Comparison of ENCODE assay signal across 14 mouse cellular contexts in genomic region chr6:85366387-85366786, GRCm38 (mm10). TPM values are rescaled to one million over a fixed set of nuclear protein-coding genes. Genes with fewer than 3 reads are reported as not detected.
DNase-seq lines count a peak whose midpoint lies in the region; ATAC-seq and TF ChIP-seq lines count a peak whose summit lies in the region.
"Had no signal": no experiment of that assay in that cellular context is flagged by ENCODE, and none has a peak within 500 bp of the region (broad histone marks: within the 10 kb centered on the region; RNA-seq: fewer than 3 reads in every experiment).

No protein-coding gene starts in this region.

- no peak for ATAC-seq in kidney, embryonic 14.5 days (ENCODE audit: low FRiP score, low TSS enrichment)
- ATAC-seq in intestine, postnatal 0 days: peak; percentile 95
- ATAC-seq: midbrain, embryonic 16.5 days had no signal

- no peaks in the 10 kb centered on the region for H3K9me3 ChIP-seq in kidney, embryonic 14.5 days (ENCODE audit: control insufficient read depth, low read length)
- H3K9me3 ChIP-seq in intestine, postnatal 0 days (ENCODE audit: control insufficient read depth): no peaks in the 10 kb centered on the region
- H3K9me3 ChIP-seq: liver, embryonic 15.5 days; neural tube, embryonic 15.5 days had no signal

- H3K4me2 ChIP-seq in kidney, embryonic 14.5 days (replicated peaks; ENCODE audit: low read depth, low read length): no peak overlapping the region
- peak overlapping the region; percentile 9 for H3K4me2 ChIP-seq in intestine, postnatal 0 days (replicated peaks; ENCODE audit: low read depth)
- H3K4me2 ChIP-seq: liver, embryonic 15.5 days; neural tube, embryonic 15.5 days had no signal

- no peaks in the 10 kb centered on the region for H3K36me3 ChIP-seq in kidney, embryonic 14.5 days (ENCODE audit: control insufficient read depth, insufficient read depth, low read length)
- 0 out of 2 replicates have a peak, but pooled peaks cover 3% of the 10 kb centered on the region for H3K36me3 ChIP-seq in intestine, postnatal 0 days (ENCODE audit: control insufficient read depth, insufficient read depth)
- H3K36me3 ChIP-seq: liver, embryonic 15.5 days had no signal

- H3K4me3 ChIP-seq in kidney, embryonic 14.5 days (ENCODE audit: low read length): no peak overlapping the region
- H3K4me3 ChIP-seq in intestine, postnatal 0 days (ENCODE audit: low read depth, low read length): no peak overlapping the region
- H3K4me3 ChIP-seq: liver, embryonic 15.5 days; neural tube, embryonic 15.5 days had no signal

- no peak overlapping the region for H3K9ac ChIP-seq in kidney, embryonic 14.5 days (ENCODE audit: low read depth, low read length)
- H3K9ac ChIP-seq in intestine, postnatal 0 days (ENCODE audit: low read depth, low read length): no peak overlapping the region
- H3K9ac ChIP-seq: liver, embryonic 15.5 days; neural tube, embryonic 15.5 days had no signal

- no peak overlapping the region for H3K27ac ChIP-seq in kidney, embryonic 14.5 days (ENCODE audit: low read depth, low read length)
- peak overlapping the region; percentile 78 for H3K27ac ChIP-seq in intestine, postnatal 0 days (ENCODE audit: low read depth, low read length)
- H3K27ac ChIP-seq: liver, embryonic 15.5 days; neural tube, embryonic 15.5 days had no signal

- WGBS in kidney, embryonic 14.5 days: 65% methylated on average over 1 of the region's 1 CpGs
- WGBS in intestine, postnatal 0 days: 40% methylated on average over 1 of the region's 1 CpGs

- DNase-seq in adrenal gland, postnatal 10 days: peak; percentile 59
- no peak for DNase-seq in adrenal gland, postnatal 4 days (ENCODE audit: low spot score in 2 of 2)
- peak; percentile 57 for DNase-seq in kidney, postnatal 10 days
- DNase-seq in adrenal gland, postnatal 36 days: peak; percentile 56 to 66
- no peak for DNase-seq in left cerebral cortex, adult 9 months (ENCODE audit: low spot score in 2 of 2)
- no peak for DNase-seq in Muller cell, postnatal 12 days (ENCODE audit: inconsistent ontology term)
- DNase-seq: gastrocnemius, postnatal 10 days had no signal

- peaks cover 8% of the 10 kb centered on the region; the same call in 1 of the 2 replicates for H3K4me1 ChIP-seq in kidney, embryonic 14.5 days (ENCODE audit: control insufficient read depth, insufficient read depth, low read length)
- peaks cover 25% of the 10 kb centered on the region for H3K4me1 ChIP-seq in intestine, postnatal 0 days (replicated peaks; ENCODE audit: control insufficient read depth, insufficient read depth, low read length)

- TF ChIP-seq CTCF in intestine, postnatal 0 days (IDR thresholded peaks at IDR 0.05; ENCODE audit: low read depth): no peak

- H3K27me3 ChIP-seq in kidney, embryonic 14.5 days (ENCODE audit: control insufficient read depth, insufficient read depth, low read length): no peaks in the 10 kb centered on the region
- H3K27me3 ChIP-seq in intestine, postnatal 0 days (replicated peaks; ENCODE audit: control insufficient read depth, insufficient read depth, low read length): no peaks in the 10 kb centered on the region
- H3K27me3 ChIP-seq: liver, embryonic 15.5 days; neural tube, embryonic 15.5 days had no signal

RNA-seq across cellular contexts. Expression of gene Rab11fip5, which starts 8.0 kb away (rescaled TPM):
- 10 to 100 TPM; 24.5 to 32.4 TPM for total RNA-seq in adrenal gland, postnatal 10 days (2021)
- 10 to 100 TPM; 39.4 to 41.1 TPM for total RNA-seq in adrenal gland, postnatal 4 days (2021)
- polyA plus RNA-seq in kidney, embryonic 14.5 days (2014; fragmentation: Nextera tagmentation; extraction: Ambion mirVana): 7.7 and 9.0 TPM in 2 replicates
- 10 to 100 TPM; 32.6 to 35.8 TPM for total RNA-seq in adrenal gland, postnatal 36 days (2021)
- 30.5 and 35.8 TPM in 2 replicates for polyA plus RNA-seq in intestine, postnatal 0 days (2015; fragmentation: Nextera tagmentation; extraction: Ambion mirVana)

RNA-seq across cellular contexts. Expression of gene Sfxn5, which starts 33.2 kb away (rescaled TPM):
- 10 to 100 TPM; 21.5 to 23.1 TPM for total RNA-seq in adrenal gland, postnatal 10 days (2021)
- total RNA-seq in adrenal gland, postnatal 4 days (2021): 10 to 100 TPM; 11.8 to 12.7 TPM
- 9.3 and 11.9 TPM in 2 replicates for polyA plus RNA-seq in kidney, embryonic 14.5 days (2014; fragmentation: Nextera tagmentation; extraction: Ambion mirVana)
- 10 to 100 TPM; 19.9 to 20.5 TPM for total RNA-seq in adrenal gland, postnatal 36 days (2021)
- polyA plus RNA-seq in intestine, postnatal 0 days (2015; fragmentation: Nextera tagmentation; extraction: Ambion mirVana): 3.2 and 3.4 TPM in 2 replicates

RNA-seq across cellular contexts. Expression of gene Noto, which starts 57.3 kb away (rescaled TPM):
- not detected for total RNA-seq in adrenal gland, postnatal 10 days (2021)
- not detected for total RNA-seq in adrenal gland, postnatal 4 days (2021)
- not detected in 2 replicates for polyA plus RNA-seq in kidney, embryonic 14.5 days (2014; fragmentation: Nextera tagmentation; extraction: Ambion mirVana)
- total RNA-seq in adrenal gland, postnatal 36 days (2021): not detected
- polyA plus RNA-seq in intestine, postnatal 0 days (2015; fragmentation: Nextera tagmentation; extraction: Ambion mirVana): not detected in 2 replicates
- total RNA-seq: gastrocnemius, postnatal 10 days; left cerebral cortex, adult 18-20 months had no signal
- polyA plus RNA-seq: forebrain, embryonic 11.5 days; liver, embryonic 15.5 days; midbrain, embryonic 16.5 days; neural tube, embryonic 15.5 days had no signal

Comparison
In these comparisons a context has a peak if more than half of its experiments do, and no peak if none do; other contexts are left out.
1. DNase-seq: peak in adrenal gland, postnatal 10 days (single experiment), kidney, postnatal 10 days (single experiment) and adrenal gland, postnatal 36 days (2 of 2); none in adrenal gland, postnatal 4 days (0 of 2), left cerebral cortex, adult 9 months (0 of 2) and Muller cell, postnatal 12 days (single experiment).